Mouse (Mus musculus) ES-E14 (cell line): ENCODE results near the gene Tns3.

Experiments
- CHD2 ChIP-seq: IDR thresholded peaks from 2 replicates; pipeline ENCODE4 v1.6.1; 2014; ENCODE audit warnings: mild to moderate bottlenecking, low read depth, low read length, inconsistent platforms
- HCFC1 ChIP-seq: IDR thresholded peaks from 2 replicates; pipeline ENCODE4 v1.6.1; 2012; ENCODE audit warnings: low read length, inconsistent platforms, borderline replicate concordance; ENCODE audit not compliant: insufficient read depth
- MAFK ChIP-seq: IDR thresholded peaks from 2 replicates; pipeline ENCODE4 v1.6.1; 2014; ENCODE audit warnings: mild to moderate bottlenecking, low read depth, low read length, inconsistent platforms; ENCODE audit not compliant: insufficient read depth
- ZC3H11A ChIP-seq: IDR thresholded peaks from 2 replicates; pipeline ENCODE4 v1.6.1; 2012; ENCODE audit warnings: low read depth, mild to moderate bottlenecking, inconsistent platforms, low read length, borderline replicate concordance
- ZNF384 ChIP-seq: IDR thresholded peaks from 2 replicates; pipeline ENCODE4 v1.6.1; 2012; ENCODE audit warnings: low read depth, low read length, inconsistent platforms

DNA sequence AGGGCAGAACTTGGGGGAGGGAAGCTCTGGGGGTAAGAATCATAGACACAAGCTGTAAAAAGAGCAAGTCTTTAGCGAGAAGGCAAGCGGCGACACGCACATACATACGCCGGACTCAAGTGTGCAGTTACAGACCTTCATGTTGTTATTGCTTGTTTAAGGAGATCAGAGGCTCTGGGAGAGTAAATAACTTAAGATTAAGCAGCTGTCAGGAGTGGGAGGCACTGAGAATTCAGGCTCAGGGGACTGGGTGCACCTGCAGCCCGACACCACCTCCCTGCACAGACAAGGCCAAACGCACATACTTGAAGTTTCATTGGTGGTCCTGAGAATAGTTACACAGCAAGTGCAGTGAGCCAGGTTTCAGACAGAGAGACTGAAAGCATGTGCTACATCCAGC is 169.3 kb downstream of the Tns3 start:
- TF ChIP-seq ZC3H11A (no peak), HCFC1 (no peak), ZNF384 (no peak), CHD2 (no peak), MAFK (no peak)
